Mouse (Mus musculus): ENCODE data around the gene Mlh3.
"Not testable (repeated sequence)": the region's sequence is repeated elsewhere in the genome, so short reads cannot be mapped to it uniquely, and the experiment has no call there.

The Mlh3 gene

GRCm38 (mm10) chr12:85270319-85270718 lies at the start of gene Mlh3:
TSS of gene Mlh3 (minus strand) at chr12:85270599.
- DNase-seq = peak; percentile 86

- no peak for DNase-seq
Observed at GRCm38 (mm10) chr12:85308651-85309050, 38.3 kb upstream of the Mlh3 start.

- DNase-seq = peak; percentile 75 to 77
Observed at GRCm38 (mm10) chr12:85305247-85305892, 35.0 kb upstream of the Mlh3 start.

GRCm38 (mm10) chr12:85304725-85305124 lies 34.3 kb upstream of the Mlh3 start:
- peak in 1 of 2 experiments; percentile 24 for DNase-seq

GRCm38 (mm10) chr12:85303256-85303655 lies 32.9 kb upstream of the Mlh3 start:
- DNase-seq = no peak

- no peak for DNase-seq
Observed at GRCm38 (mm10) chr12:85298835-85299180, 28.4 kb upstream of the Mlh3 start.

- DNase-seq = no peak
Observed at GRCm38 (mm10) chr12:85298127-85298834, 27.9 kb upstream of the Mlh3 start.

GRCm38 (mm10) chr12:85297345-85297997 lies 27.1 kb upstream of the Mlh3 start:
- no peak for DNase-seq

- DNase-seq = no peak
Observed at GRCm38 (mm10) chr12:85296915-85297314, 26.5 kb upstream of the Mlh3 start.

GRCm38 (mm10) chr12:85295506-85295905 lies 25.1 kb upstream of the Mlh3 start:
- no peak for DNase-seq

- DNase-seq = no peak
Observed at GRCm38 (mm10) chr12:85292906-85293305, 22.5 kb upstream of the Mlh3 start.

GRCm38 (mm10) chr12:85292288-85292687 lies 21.9 kb upstream of the Mlh3 start:
- DNase-seq = no peak

GRCm38 (mm10) chr12:85291541-85291940 lies 21.1 kb upstream of the Mlh3 start:
- no peak for DNase-seq

- DNase-seq = no peak
Observed at GRCm38 (mm10) chr12:85290633-85291032, 20.2 kb upstream of the Mlh3 start.

GRCm38 (mm10) chr12:85289157-85290000 lies 19.0 kb upstream of the Mlh3 start:
- DNase-seq = no peak

- DNase-seq = peak; percentile 23 to 45
Observed at GRCm38 (mm10) chr12:85288486-85289156, 18.2 kb upstream of the Mlh3 start, which contains the start of gene Zc2hc1c. TSS of gene Zc2hc1c (plus strand) at chr12:85288591.

- DNase-seq = no peak
Observed at GRCm38 (mm10) chr12:85287809-85288485, 17.5 kb upstream of the Mlh3 start, which contains the start of gene Acyp1. TSS of gene Acyp1 (minus strand) at chr12:85288438.

GRCm38 (mm10) chr12:85286941-85287340 lies 16.5 kb upstream of the Mlh3 start:
- peak; percentile 45 to 47 for DNase-seq

GRCm38 (mm10) chr12:85284996-85285395 lies 14.6 kb upstream of the Mlh3 start:
- DNase-seq = no peak

- DNase-seq = no peak
Observed at GRCm38 (mm10) chr12:85284331-85284730, 13.9 kb upstream of the Mlh3 start.

GRCm38 (mm10) chr12:85281756-85282155 lies 11.4 kb upstream of the Mlh3 start:
- not testable (repeated sequence) for DNase-seq
